Mouse (Mus musculus) left cerebral cortex, adult 8-10 months (tissue): ENCODE results near the gene Wdr90. TPM values are rescaled to one million over a fixed set of nuclear protein-coding genes. Genes with fewer than 3 reads are reported as not detected.
"Not testable (repeated sequence)": the region's sequence is repeated elsewhere in the genome, so short reads cannot be mapped to it uniquely, and the experiment has no call there.

Experiments used
- DNase-seq, 2 experiments: peaks; one replicate each; pipeline ENCODE4 v3.0.0; 2022; ENCODE audit warnings: low spot score in 2 of 2
- microRNA-seq, 2 experiments: library from miRNA; unstranded; fragments of <30 nt; microRNA quantifications; one replicate each; pipeline ENCODE4 v1.2.0; 2022
- total RNA-seq, 4 experiments: library from RNA; stranded (reverse); gene quantifications; 2 replicates each; pipeline ENCODE4 v1.2.4; 2022

The Wdr90 gene
- total RNA-seq, 4 experiments from 2014 or later = 23.4 to 29.1 (median 24.5) TPM

- no peak for DNase-seq
Measured at GRCm38 (mm10) chr17:25809606-25810340, 51.5 kb downstream of the Wdr90 start.

GRCm38 (mm10) chr17:25808789-25809605, 52.3 kb downstream of the Wdr90 start, which contains the start of gene Fbxl16:
Gene Fbxl16, plus strand, starts transcription at chr17:25809085.
- DNase-seq = peak in 1 of 2 experiments; percentile 92

DNA sequence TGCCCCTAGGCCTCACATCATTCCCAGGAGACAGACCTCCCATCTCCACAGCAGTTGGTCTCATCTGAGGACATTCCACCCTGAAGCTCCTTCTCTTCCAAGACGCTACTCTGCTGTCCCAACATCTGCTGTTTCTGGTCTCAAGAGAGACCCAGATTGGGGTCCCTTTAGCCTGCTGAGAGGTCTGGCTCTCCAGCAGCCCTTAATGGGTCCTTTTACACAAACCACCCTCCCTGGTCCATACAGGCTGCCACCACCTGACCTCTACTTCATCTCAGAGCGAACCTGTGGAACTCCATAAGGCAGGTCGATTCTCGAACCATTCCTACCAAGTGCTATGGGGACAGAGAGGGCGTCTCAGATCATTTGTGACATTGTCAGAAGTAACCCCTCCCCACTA, 53.3 kb downstream of the Wdr90 start:
- no peak for DNase-seq

DNA sequence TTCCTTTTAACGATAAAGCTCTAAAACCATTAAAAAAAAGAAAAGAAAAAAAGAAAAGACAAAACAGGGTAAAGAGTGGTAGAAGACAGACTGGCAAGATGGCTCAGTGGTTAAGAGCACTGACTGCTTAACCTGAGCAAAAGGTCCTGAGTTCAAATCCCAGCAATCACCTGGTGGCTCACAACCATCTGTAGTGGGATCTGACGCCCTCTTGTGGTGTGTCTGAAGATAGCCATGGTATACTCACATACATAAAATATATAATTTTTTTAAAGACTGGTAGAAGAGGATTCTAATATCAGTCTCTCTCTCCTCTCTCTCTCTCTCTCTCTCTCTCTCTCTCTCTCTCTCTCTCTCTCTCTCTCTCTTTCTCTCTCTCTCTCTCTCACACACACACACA, 53.8 kb downstream of the Wdr90 start:
- not testable (repeated sequence) for DNase-seq

DNA sequence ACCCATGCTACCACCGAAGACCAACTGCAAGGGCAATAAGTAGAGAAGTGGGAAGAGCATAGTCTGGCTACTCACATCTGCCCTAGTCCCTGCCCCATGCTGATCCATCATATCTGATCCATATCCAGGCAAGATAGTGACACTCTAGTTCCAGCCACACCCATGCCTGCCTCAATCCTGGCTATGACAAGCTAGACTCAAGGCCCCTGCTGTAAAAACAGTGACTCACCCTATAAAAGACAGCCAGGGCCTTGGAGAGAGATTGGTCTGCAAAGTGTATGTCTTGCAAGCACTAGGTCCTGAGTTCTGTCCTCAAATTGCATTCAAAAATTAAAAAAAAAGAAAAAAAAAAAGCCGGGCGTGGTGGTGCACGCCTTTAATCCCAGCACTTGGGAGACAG, 54.8 kb downstream of the Wdr90 start:
- no peak for DNase-seq

DNA sequence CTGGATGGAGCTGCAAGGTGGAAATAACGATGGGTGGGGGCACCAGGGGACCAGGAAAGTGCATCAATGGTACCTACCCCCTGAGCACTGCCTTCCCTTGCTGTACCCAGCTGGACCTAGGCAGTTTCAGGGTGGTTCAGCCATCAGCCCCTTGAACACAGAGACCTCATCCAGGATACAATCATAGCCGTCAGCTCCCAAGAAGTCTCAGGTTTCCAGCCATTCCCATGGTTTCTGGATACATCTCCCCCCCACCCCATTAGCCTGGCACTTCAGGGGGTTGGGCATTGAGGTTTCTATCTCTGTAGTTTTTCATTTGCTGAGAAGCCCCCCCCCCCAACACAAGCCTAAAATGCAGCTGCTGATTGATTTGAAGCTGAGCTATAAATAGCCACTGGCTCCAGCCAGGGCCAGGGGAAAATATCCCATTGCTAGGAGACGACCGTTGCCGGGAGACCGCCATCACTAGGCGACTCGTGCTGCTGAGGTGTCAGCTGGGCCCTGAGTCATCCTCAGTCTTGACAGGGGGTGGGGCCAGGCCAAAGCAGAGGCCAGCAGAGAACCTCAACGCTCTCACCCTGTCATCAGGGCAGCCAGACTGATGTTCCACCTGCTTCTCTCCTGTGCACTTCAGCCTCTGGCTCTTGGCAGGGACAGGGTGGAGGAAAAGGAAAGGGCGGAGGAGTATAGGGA, 58.3 kb downstream of the Wdr90 start:
- DNase-seq = peak in 1 of 2 experiments; percentile 91

DNA sequence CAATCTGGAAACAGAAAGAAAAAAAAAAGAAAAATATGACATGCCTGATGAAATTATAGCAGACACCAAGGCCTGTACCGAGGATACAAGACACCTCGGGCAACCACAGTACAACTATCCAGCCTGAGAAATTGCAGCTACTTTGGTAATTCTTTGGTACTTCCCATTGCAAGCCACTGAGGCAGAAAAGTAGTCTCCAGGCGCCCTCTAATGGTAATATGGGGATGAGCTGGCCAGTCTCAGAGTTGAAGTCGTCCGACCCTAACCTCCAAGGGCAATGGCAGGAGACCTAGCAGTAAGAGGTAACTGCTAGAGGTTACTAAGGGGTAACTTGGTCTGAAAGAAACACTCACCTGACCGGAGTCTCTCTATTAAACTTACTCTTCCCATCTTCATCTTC, 60.3 kb downstream of the Wdr90 start:
- DNase-seq = no peak

- DNase-seq = peak in 1 of 2 experiments; percentile 68
Measured at GRCm38 (mm10) chr17:25796951-25797369, 64.3 kb downstream of the Wdr90 start, which contains the start of gene Metrn. Gene Metrn, minus strand, starts transcription at chr17:25797136.

GRCm38 (mm10) chr17:25796211-25796771, 65.0 kb downstream of the Wdr90 start:
- no peak for DNase-seq

GRCm38 (mm10) chr17:25795609-25796092, 65.7 kb downstream of the Wdr90 start, which contains the start of gene AC134908.4:
Gene AC134908.4, minus strand, starts transcription at chr17:25795659.
- DNase-seq = peak in 1 of 2 experiments; percentile 87

DNA sequence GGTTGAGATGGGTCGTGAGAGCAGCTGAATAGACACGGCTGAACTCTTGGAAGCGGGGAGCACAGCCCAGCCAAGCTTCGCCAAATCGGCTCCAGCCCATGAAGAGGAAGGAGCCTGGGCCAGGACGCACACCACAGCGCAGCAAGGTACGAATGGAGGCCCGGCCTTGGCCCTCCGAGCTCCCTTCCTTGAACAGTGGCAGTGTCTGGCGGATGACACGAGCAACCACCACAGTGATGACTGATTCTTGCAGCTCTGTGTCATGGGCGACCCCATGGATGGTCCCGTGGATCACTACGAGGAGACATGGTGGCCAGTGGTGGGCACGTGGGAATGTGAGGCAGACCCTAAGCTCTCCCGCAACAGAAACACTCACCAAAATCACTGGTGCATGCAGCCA, 66.3 kb downstream of the Wdr90 start:
- DNase-seq = no peak

Small RNA genes lying within 50 kb of the gene (microRNA-seq; reads per million reads assigned to microRNA genes)
- 2.2 to 5.0 reads per million in 2 experiments for gene Mir3082

Other genes starting within 250 kb of the Wdr90 start
- 100 to 1,000 TPM; 125 to 148 (median 137) TPM for gene Gng13, start 144.3 kb downstream of the Wdr90 start, total RNA-seq
- 1 to 10 TPM; 1.8 to 3.1 (median 2.1) TPM for gene Chtf18, start 134.1 kb downstream of the Wdr90 start, total RNA-seq
- 10 to 100 TPM; 55.9 to 61.2 (median 58.2) TPM for gene Rpusd1, start 133.8 kb downstream of the Wdr90 start, total RNA-seq
- gene Mslnl, start 125.5 kb downstream of the Wdr90 start, total RNA-seq = 1 to 10 TPM in 1 of 4 experiments, under 1 TPM in 3; 0.30 to 1.1 (median 0.70) TPM
- 1 to 10 TPM; 2.3 to 4.9 (median 2.6) TPM for gene Msln, start 107.1 kb downstream of the Wdr90 start, total RNA-seq
- gene Narfl, start 87.7 kb downstream of the Wdr90 start, total RNA-seq = 10 to 100 TPM; 32.1 to 40.6 (median 37.2) TPM
- gene Haghl, start 75.8 kb downstream of the Wdr90 start, total RNA-seq = 100 to 1,000 TPM; 120 to 140 (median 140) TPM
- gene Ccdc78, start 74.9 kb downstream of the Wdr90 start, total RNA-seq = under 1 TPM in 3 of 4 experiments, not detected in 1; 0.37 to 0.84 (median 0.37) TPM
- 10 to 100 TPM; 83.6 to 99.1 (median 88.6) TPM for gene Fam173a, start 68.6 kb downstream of the Wdr90 start, total RNA-seq
- 1 to 10 TPM in 2 of 4 experiments, not detected in 2; 1.8 to 3.3 TPM for gene AC134908.4, start 65.8 kb downstream of the Wdr90 start, total RNA-seq
- 10 to 100 TPM; 83.0 to 89.4 (median 88.3) TPM for gene Metrn, start 64.4 kb downstream of the Wdr90 start, total RNA-seq
- gene Fbxl16, start 52.4 kb downstream of the Wdr90 start, total RNA-seq = 100 to 1,000 TPM; 603 to 725 (median 681) TPM
- 10 to 100 TPM; 22.1 to 28.5 (median 26.8) TPM for gene Wdr24, start 37.9 kb downstream of the Wdr90 start, total RNA-seq
- gene Jmjd8, start 32.6 kb downstream of the Wdr90 start, total RNA-seq = 10 to 100 TPM; 52.6 to 63.8 (median 56.4) TPM
- gene Stub1, start 28.1 kb downstream of the Wdr90 start, total RNA-seq = 100 to 1,000 TPM; 168 to 175 (median 172) TPM
- gene Rhbdl1, start 24.2 kb downstream of the Wdr90 start, total RNA-seq = 10 to 100 TPM; 32.6 to 42.3 (median 37.5) TPM
- gene Gm20683, start 19.7 kb downstream of the Wdr90 start, total RNA-seq = 10 to 100 TPM; 19.4 to 25.5 (median 21.2) TPM
- 10 to 100 TPM; 59.9 to 86.5 (median 78.9) TPM for gene Rhot2, start 16.6 kb downstream of the Wdr90 start, total RNA-seq
- gene Mcrip2, start 7.3 kb upstream of the Wdr90 start, total RNA-seq = 10 to 100 TPM; 16.8 to 25.2 (median 19.0) TPM
- 10 to 100 TPM; 31.4 to 37.3 (median 34.6) TPM for gene Mettl26, start 13.6 kb upstream of the Wdr90 start, total RNA-seq
- 1 to 10 TPM; 1.4 to 3.2 (median 1.5) TPM for gene Wfikkn1, start 19.4 kb upstream of the Wdr90 start, total RNA-seq
- gene Rab40c, start 58.2 kb upstream of the Wdr90 start, total RNA-seq = 10 to 100 TPM; 39.7 to 46.1 (median 45.1) TPM
- gene Pigq, start 83.4 kb upstream of the Wdr90 start, total RNA-seq = 100 to 1,000 TPM; 104 to 113 (median 104) TPM
- under 1 TPM; 0.41 to 0.74 (median 0.48) TPM for gene Nhlrc4, start 83.5 kb upstream of the Wdr90 start, total RNA-seq
- 1 to 10 TPM in 3 of 4 experiments, under 1 TPM in 1; 0.63 to 1.8 (median 1.4) TPM for gene A930017K11Rik, start 91.1 kb upstream of the Wdr90 start, total RNA-seq
- 10 to 100 TPM; 34.3 to 50.9 (median 46.4) TPM for gene Capn15, start 124.3 kb upstream of the Wdr90 start, total RNA-seq
- 10 to 100 TPM; 89.1 to 97.8 (median 95.8) TPM for gene Rab11fip3, start 208.1 kb upstream of the Wdr90 start, total RNA-seq
- 10 to 100 TPM; 29.1 to 35.8 (median 31.0) TPM for gene Decr2, start 228.8 kb upstream of the Wdr90 start, total RNA-seq
- gene Nme4, start 234.1 kb upstream of the Wdr90 start, total RNA-seq = 1 to 10 TPM; 2.9 to 5.5 (median 4.6) TPM